Mouse (Mus musculus) liver, embryonic 13.5 days (tissue): ENCODE results near the gene Ap3b1. TPM values are rescaled to one million over a fixed set of nuclear protein-coding genes. Genes with fewer than 3 reads are reported as not detected.

Experiments used
- ATAC-seq: fragments of 200-750 bp; cut with Nextera tagmentation; 2 replicates; pipeline ENCODE4 v1.8.0; 2017; ENCODE audit warnings: low read depth, mild to moderate bottlenecking, moderate number of reproducible peaks, moderate library complexity
- DNase-seq: peaks from one replicate; pipeline ENCODE4 v3.0.0; 2022
- H3K27ac ChIP-seq: fragments of 300-500 bp; sonication (generic); 2 replicates; pipeline ENCODE4 v1.5.1; 2015; ENCODE audit warnings: moderate library complexity, mild to moderate bottlenecking, inconsistent platforms
- H3K27me3 ChIP-seq: fragments of 300-500 bp; sonication (generic); 2 replicates; pipeline ENCODE4 v1.6.1; 2015; ENCODE audit warnings: mild to moderate bottlenecking, inconsistent platforms
- H3K36me3 ChIP-seq: fragments of 300-500 bp; sonication (generic); 2 replicates; pipeline ENCODE4 v1.6.1; 2015; ENCODE audit warnings: mild to moderate bottlenecking, inconsistent platforms
- H3K4me1 ChIP-seq: fragments of 300-500 bp; sonication (generic); replicated peaks from 2 replicates; pipeline ENCODE4 v1.6.1; 2015; ENCODE audit warnings: inconsistent platforms
- H3K4me2 ChIP-seq: fragments of 300-500 bp; sonication (generic); 2 replicates; pipeline ENCODE4 v1.6.1; 2015; ENCODE audit warnings: inconsistent platforms, mild to moderate bottlenecking, moderate library complexity
- H3K4me3 ChIP-seq: fragments of 300-500 bp; sonication (generic); replicated peaks from 2 replicates; pipeline ENCODE4 v1.5.1; 2015; ENCODE audit warnings: mild to moderate bottlenecking, inconsistent platforms
- H3K9ac ChIP-seq: fragments of 300-500 bp; sonication (generic); 2 replicates; pipeline ENCODE4 v1.6.1; 2015; ENCODE audit warnings: mild to moderate bottlenecking, inconsistent platforms
- H3K9me3 ChIP-seq: fragments of 300-500 bp; sonication (generic); replicated peaks from 2 replicates; pipeline ENCODE4 v1.6.1; 2016; ENCODE audit warnings: inconsistent platforms
- WGBS: fragments of 180-500 bp; shearing (Covaris S2); methylation state at CpG from one replicate; pipeline ENCODE4 v1.1.7; 2015; ENCODE audit not compliant: insufficient replicate concordance; 5-methylcytosine and 5-hydroxymethylcytosine counted together
- polyA plus RNA-seq: library from polyadenylated mRNA; unstranded; fragments of >200 nt; fragmentation: Nextera tagmentation; extraction: Ambion mirVana; gene quantifications from 2 replicates; pipeline ENCODE4 v1.2.1, GENCODE M21; 2015

Ap3b1 gene
- polyA plus RNA-seq, 1 experiment from 2014 or later: 18.5 TPM

GRCm38 (mm10) chr13:94514992-94515391, 156.2 kb downstream of the Ap3b1 start:
- Histone ChIP-seq H3K9ac (no peak overlapping the region), H3K9me3 (no peaks in the 10 kb centered on the region), H3K4me3 (no peak overlapping the region), H3K27me3 (no peaks in the 10 kb centered on the region), H3K36me3 (0 out of 2 replicates have a peak, but pooled peaks cover 4% of the 10 kb centered on the region), H3K27ac (peak overlapping the region; percentile 73; the same call in 1 of the 2 replicates), H3K4me2 (no peak overlapping the region), H3K4me1 (peaks cover 37% of the 10 kb centered on the region)
- DNase-seq: peak; percentile 22
- peak; percentile 73; the same call in 1 of the 2 replicates for ATAC-seq

- Histone ChIP-seq H3K27ac (no peak overlapping the region), H3K27me3 (no peaks in the 10 kb centered on the region), H3K4me2 (no peak overlapping the region), H3K4me1 (peaks cover 37% of the 10 kb centered on the region), H3K9me3 (no peaks in the 10 kb centered on the region), H3K4me3 (no peak overlapping the region), H3K36me3 (peaks cover 7% of the 10 kb centered on the region; the same call in 1 of the 2 replicates), H3K9ac (no peak overlapping the region)
- no peak for DNase-seq
- no peak for ATAC-seq
- 69% methylated on average over 6 of the region's 6 CpGs for WGBS
Measured at GRCm38 (mm10) chr13:94516532-94516931, 157.8 kb downstream of the Ap3b1 start.

GRCm38 (mm10) chr13:94518176-94518575, 159.4 kb downstream of the Ap3b1 start:
- no peaks in the 10 kb centered on the region for H3K9me3 ChIP-seq
- no peaks in the 10 kb centered on the region for H3K27me3 ChIP-seq
- peaks cover 6% of the 10 kb centered on the region; the same call in 1 of the 2 replicates for H3K36me3 ChIP-seq
- no peak overlapping the region for H3K27ac ChIP-seq
- ATAC-seq (no peak), DNase-seq (no peak)
- peaks cover 29% of the 10 kb centered on the region for H3K4me1 ChIP-seq
- 83% methylated on average over 4 of the region's 4 CpGs for WGBS
- H3K4me2 ChIP-seq: no peak overlapping the region
- H3K9ac ChIP-seq: no peak overlapping the region
- no peak overlapping the region for H3K4me3 ChIP-seq

- peaks cover 6% of the 10 kb centered on the region; the same call in 1 of the 2 replicates for H3K36me3 ChIP-seq
- no peaks in the 10 kb centered on the region for H3K9me3 ChIP-seq
- ATAC-seq (no peak), DNase-seq (no peak)
- no peak overlapping the region for H3K4me3 ChIP-seq
- no peaks in the 10 kb centered on the region for H3K27me3 ChIP-seq
- peaks cover 24% of the 10 kb centered on the region for H3K4me1 ChIP-seq
- H3K9ac ChIP-seq: no peak overlapping the region
- WGBS: 71% methylated on average over 8 of the region's 8 CpGs
- no peak overlapping the region for H3K27ac ChIP-seq
- no peak overlapping the region for H3K4me2 ChIP-seq
Measured at GRCm38 (mm10) chr13:94519276-94519675, 160.5 kb downstream of the Ap3b1 start.

- H3K9me3 ChIP-seq: no peaks in the 10 kb centered on the region
- H3K27ac ChIP-seq: peak overlapping the region; percentile 59
- DNase-seq (no peak), ATAC-seq (peak; percentile 83)
- 17% methylated on average over 5 of the region's 5 CpGs for WGBS
- H3K4me2 ChIP-seq: no peak overlapping the region
- H3K36me3 ChIP-seq: peaks cover 9% of the 10 kb centered on the region
- no peak overlapping the region for H3K9ac ChIP-seq
- H3K27me3 ChIP-seq: no peaks in the 10 kb centered on the region
- H3K4me1 ChIP-seq: peaks cover 26% of the 10 kb centered on the region
- H3K4me3 ChIP-seq: no peak overlapping the region
Measured at GRCm38 (mm10) chr13:94523213-94523612, 164.5 kb downstream of the Ap3b1 start.

- Histone ChIP-seq H3K4me2 (no peak overlapping the region), H3K4me1 (peaks cover 26% of the 10 kb centered on the region), H3K9ac (0 out of 2 replicates have a peak overlapping the region, but pooled peaks have one; percentile 10), H3K27me3 (no peaks in the 10 kb centered on the region), H3K4me3 (no peak overlapping the region), H3K9me3 (no peaks in the 10 kb centered on the region), H3K36me3 (peaks cover 22% of the 10 kb centered on the region), H3K27ac (peak overlapping the region; percentile 53)
- DNase-seq (peak; percentile 30), ATAC-seq (peak; percentile 80)
- WGBS: 23% methylated on average over 7 of the region's 7 CpGs
Measured at GRCm38 (mm10) chr13:94524669-94525238, 166.0 kb downstream of the Ap3b1 start.

- H3K9ac ChIP-seq: no peak overlapping the region
- peaks cover 18% of the 10 kb centered on the region for H3K4me1 ChIP-seq
- no peak overlapping the region for H3K27ac ChIP-seq
- no peak overlapping the region for H3K4me3 ChIP-seq
- H3K36me3 ChIP-seq: peaks cover 19% of the 10 kb centered on the region
- no peak for DNase-seq
- WGBS: 86% methylated on average over 5 of the region's 5 CpGs
- no peaks in the 10 kb centered on the region for H3K9me3 ChIP-seq
- H3K4me2 ChIP-seq: no peak overlapping the region
- H3K27me3 ChIP-seq: no peaks in the 10 kb centered on the region
- ATAC-seq: no peak
Measured at GRCm38 (mm10) chr13:94529138-94529537, 170.4 kb downstream of the Ap3b1 start.

- H3K27me3 ChIP-seq: no peaks in the 10 kb centered on the region
- H3K9ac ChIP-seq: no peak overlapping the region
- no peak overlapping the region; the same call in 1 of the 2 replicates for H3K27ac ChIP-seq
- 81% methylated on average over 8 of the region's 8 CpGs for WGBS
- H3K9me3 ChIP-seq: no peaks in the 10 kb centered on the region
- H3K4me1 ChIP-seq: peaks cover 14% of the 10 kb centered on the region
- H3K36me3 ChIP-seq: peaks cover 19% of the 10 kb centered on the region
- H3K4me2 ChIP-seq: no peak overlapping the region
- DNase-seq (no peak), ATAC-seq (no peak)
- H3K4me3 ChIP-seq: no peak overlapping the region
Measured at GRCm38 (mm10) chr13:94533516-94533915, 174.8 kb downstream of the Ap3b1 start.

GRCm38 (mm10) chr13:94537336-94537735, 178.6 kb downstream of the Ap3b1 start:
- H3K4me3 ChIP-seq: no peak overlapping the region
- H3K9ac ChIP-seq: no peak overlapping the region
- DNase-seq: no peak
- no peaks in the 10 kb centered on the region for H3K27me3 ChIP-seq
- H3K4me2 ChIP-seq: no peak overlapping the region
- peaks cover 7% of the 10 kb centered on the region; the same call in 1 of the 2 replicates for H3K36me3 ChIP-seq
- peaks cover 26% of the 10 kb centered on the region for H3K4me1 ChIP-seq
- no peaks in the 10 kb centered on the region for H3K9me3 ChIP-seq
- WGBS: 27% methylated on average over 4 of the region's 4 CpGs
- peak; percentile 55 for ATAC-seq
- H3K27ac ChIP-seq: no peak overlapping the region

- H3K9me3 ChIP-seq: no peaks in the 10 kb centered on the region
- no peak overlapping the region for H3K9ac ChIP-seq
- H3K4me3 ChIP-seq: no peak overlapping the region
- DNase-seq (no peak), ATAC-seq (no peak)
- no peak overlapping the region for H3K4me2 ChIP-seq
- no peaks in the 10 kb centered on the region for H3K27me3 ChIP-seq
- WGBS: 78% methylated on average over 10 of the region's 10 CpGs
- no peak overlapping the region for H3K27ac ChIP-seq
- peaks cover 23% of the 10 kb centered on the region for H3K4me1 ChIP-seq
- peaks cover 19% of the 10 kb centered on the region; the same call in 1 of the 2 replicates for H3K36me3 ChIP-seq
Measured at GRCm38 (mm10) chr13:94539851-94540646, 181.3 kb downstream of the Ap3b1 start.

- H3K9ac ChIP-seq: no peak overlapping the region
- peaks cover 19% of the 10 kb centered on the region; the same call in 1 of the 2 replicates for H3K36me3 ChIP-seq
- no peak overlapping the region for H3K4me2 ChIP-seq
- H3K27ac ChIP-seq: no peak overlapping the region
- ATAC-seq: 0 out of 2 replicates have a peak, but pooled peaks have one; percentile 41
- 70% methylated on average over 7 of the region's 7 CpGs for WGBS
- H3K4me1 ChIP-seq: peaks cover 19% of the 10 kb centered on the region
- no peaks in the 10 kb centered on the region for H3K9me3 ChIP-seq
- H3K27me3 ChIP-seq: no peaks in the 10 kb centered on the region
- no peak for DNase-seq
- H3K4me3 ChIP-seq: no peak overlapping the region
Measured at GRCm38 (mm10) chr13:94542061-94542460, 183.3 kb downstream of the Ap3b1 start.
